Mouse (Mus musculus) urinary bladder, postnatal 36 days (tissue): ENCODE data around the gene Cygb.
A peak's percentile ranks its signal among the peaks of the same experiment; 100 is the strongest.
"Not testable (repeated sequence)": the region's sequence is repeated elsewhere in the genome, so short reads cannot be mapped to it uniquely, and the experiment has no call there.

Experiments used
- DNase-seq, 2 experiments: peaks; one replicate each; pipeline ENCODE4 v3.0.0; 2022; ENCODE audit warnings: low spot score in 2 of 2, mixed read lengths in 1 of 2

Cygb gene

GRCm38 (mm10) chr11:116675429-116675828, 21.3 kb upstream of the Cygb start:
- DNase-seq: not testable (repeated sequence)

GRCm38 (mm10) chr11:116674616-116675379, 20.7 kb upstream of the Cygb start:
- DNase-seq: no peak

DNA sequence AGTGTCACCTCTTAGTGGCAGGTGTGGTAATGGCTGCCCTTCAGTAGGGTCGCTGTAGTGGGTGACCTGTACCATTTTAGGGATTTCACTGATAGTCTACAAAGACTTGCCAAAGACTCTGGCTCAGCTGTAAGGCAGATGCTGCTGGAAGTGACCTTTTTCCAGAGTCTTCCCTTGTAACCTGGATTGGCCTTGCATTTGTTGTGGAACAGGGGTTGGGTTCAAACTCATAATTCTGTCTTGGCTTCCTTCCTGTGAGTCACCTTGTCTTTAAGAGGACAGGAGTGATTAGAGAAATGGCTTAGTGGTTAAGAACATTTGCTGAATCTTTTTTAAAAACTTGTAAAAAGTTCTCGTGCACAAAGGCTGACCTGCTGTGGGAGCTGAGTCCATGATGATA, 19.3 kb upstream of the Cygb start:
- no peak for DNase-seq

DNA sequence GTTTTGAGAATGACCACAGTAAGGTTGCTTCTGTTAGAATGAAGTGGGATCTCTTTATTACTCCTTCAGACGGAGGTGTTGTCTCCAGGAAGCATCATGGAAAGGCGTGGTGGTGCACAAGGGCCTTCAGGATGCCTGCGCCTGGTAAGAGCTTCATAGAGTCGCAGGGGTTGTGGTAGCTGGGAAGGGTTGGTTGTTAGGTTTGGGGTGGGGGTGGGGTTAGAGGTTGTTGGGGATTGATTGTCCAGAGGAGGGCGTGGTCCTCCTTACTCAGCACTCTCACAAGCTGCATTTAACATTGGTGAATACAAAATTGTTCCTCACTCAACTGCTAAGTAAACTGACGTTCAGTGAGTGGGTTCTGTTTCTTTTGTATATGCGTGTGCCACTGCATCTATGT, 18.5 kb upstream of the Cygb start:
- DNase-seq: no peak

GRCm38 (mm10) chr11:116671845-116672434, 17.8 kb upstream of the Cygb start:
- no peak for DNase-seq

GRCm38 (mm10) chr11:116671112-116671844, 17.2 kb upstream of the Cygb start:
- peak; percentile 97 for DNase-seq

- no peak for DNase-seq
Observed at GRCm38 (mm10) chr11:116670386-116670785, 16.3 kb upstream of the Cygb start.

DNA sequence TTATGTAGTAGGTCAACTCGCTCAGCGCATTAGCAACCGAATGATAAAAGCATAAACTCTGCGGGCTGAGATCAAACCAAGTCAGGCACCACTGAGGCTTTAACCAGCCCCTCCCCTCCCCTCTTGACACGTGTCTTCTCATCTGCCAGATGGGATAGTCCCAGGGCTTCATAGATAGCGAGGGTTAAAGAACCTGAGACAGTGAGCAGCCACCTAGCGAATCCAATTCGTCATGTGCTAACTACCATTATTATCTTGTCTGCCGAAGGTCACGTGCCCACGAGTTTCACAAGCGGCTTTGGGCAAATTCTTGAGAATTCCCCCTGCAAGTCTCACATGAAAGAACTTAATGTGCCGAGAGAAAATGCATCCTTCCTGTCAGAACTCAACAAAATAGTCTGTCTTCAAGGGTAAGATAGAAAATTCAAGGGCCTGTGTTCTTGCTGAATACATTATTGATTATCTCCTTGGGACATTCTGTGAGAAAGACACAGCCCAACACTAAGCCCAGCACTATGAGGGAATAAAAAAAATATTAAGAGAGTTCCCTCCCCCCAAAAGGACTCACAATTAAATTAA, 15.8 kb upstream of the Cygb start:
- no peak for DNase-seq

DNA sequence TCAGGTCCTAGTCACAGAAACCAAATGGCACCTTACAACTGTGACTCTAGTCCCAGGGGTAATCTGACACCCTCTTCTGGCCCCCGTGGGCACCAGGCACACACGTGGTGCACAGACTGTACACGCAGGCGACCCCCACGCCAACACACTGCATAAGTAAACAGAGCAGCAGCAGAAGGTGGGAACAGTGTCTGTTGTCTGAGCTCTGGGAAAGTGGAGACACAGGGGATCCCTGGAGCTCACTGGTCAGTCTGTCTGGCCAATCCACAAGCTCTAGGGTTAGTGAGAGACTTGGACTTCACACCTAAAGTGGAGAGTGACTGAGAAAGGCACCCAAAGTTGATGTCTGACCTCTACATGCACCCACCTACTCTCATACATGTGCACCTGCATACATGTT, 15.2 kb upstream of the Cygb start:
- no peak for DNase-seq

DNA sequence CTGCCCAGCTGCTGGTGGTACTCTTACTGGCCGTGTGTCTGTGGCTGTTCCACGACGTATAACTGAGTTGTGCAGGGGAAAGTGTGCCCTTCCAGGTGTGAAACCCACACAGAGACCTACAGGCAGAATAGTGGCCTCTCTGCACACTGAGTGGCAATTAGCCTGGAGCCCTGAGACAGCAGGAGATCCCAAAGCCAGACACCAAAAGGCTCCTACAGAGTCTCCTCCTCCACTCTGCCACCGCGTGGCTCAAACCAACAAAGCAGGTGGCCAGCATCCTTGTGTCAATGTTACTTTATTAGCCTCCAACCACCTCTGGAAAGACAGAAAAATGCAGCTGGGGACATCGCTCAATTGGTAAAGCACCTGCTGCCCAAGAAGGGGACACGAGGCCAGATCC, 14.7 kb upstream of the Cygb start:
- DNase-seq: no peak

GRCm38 (mm10) chr11:116668381-116668825, 14.3 kb upstream of the Cygb start:
- DNase-seq: no peak

DNA sequence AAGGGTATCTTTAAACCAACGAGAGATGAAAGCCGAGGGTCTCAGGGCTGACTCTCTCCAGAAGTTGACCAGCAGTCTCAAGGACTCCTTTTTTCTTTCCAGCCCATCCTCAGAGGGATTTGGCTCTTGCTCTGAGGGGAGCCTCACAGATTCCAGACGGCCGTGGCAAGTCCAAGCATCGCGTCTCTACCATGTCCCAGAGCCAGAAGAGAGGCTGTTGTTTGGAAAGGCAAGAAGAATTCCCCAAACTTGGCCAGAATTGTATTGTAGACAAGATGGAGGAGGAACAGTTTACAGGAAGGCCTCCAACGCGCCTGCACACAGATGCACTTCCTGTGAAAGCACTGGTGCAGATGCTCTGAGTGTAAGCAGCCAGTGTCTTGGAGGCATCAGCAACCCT, 13.8 kb upstream of the Cygb start:
- DNase-seq: no peak

GRCm38 (mm10) chr11:116667012-116667411, 12.9 kb upstream of the Cygb start:
- DNase-seq: not testable (repeated sequence)

DNA sequence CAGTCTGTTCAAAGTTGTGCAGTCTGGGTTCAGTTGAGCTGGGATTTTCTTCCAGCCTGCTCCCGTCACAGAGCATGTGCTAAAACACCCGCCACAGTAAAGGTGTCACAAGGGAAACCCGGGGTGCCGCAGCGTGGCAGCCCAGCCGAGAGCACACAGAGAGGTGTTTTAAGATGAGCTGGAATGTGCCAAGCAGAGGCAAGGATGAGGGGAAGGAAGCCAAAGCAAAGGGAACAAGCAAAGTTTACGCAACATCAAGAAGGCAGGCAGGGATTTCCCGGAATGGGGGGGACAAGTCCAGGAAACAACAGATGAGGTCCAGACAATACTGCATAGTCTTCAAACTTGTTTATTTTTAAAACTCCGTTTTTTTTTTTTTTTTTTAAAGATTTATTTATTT, 12.5 kb upstream of the Cygb start:
- peak in 1 of 2 experiments; percentile 41 for DNase-seq

- no peak for DNase-seq
Observed at GRCm38 (mm10) chr11:116665289-116665688, 11.2 kb upstream of the Cygb start.

DNA sequence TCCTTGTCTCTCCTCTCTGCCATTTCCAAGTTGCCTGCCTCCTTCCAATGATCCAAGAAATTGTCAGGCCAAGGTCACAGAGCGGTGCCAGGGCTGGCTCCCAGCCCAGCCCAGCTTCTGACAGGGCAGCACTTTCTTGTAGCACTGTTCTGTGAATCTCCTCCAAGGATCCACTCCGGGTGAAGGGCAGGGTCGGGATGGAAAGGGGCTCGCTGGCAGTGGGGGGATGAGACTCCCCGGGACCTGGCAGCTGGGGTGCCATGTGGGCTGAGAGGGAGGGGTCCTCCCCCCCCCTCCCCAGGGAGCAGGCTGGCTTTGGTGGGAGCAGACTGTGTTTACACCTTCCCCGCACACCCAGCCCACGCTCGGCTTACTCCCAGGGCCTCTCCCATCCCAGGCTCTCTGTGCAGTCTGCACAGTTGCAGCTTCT, 7.8 kb upstream of the Cygb start:
- DNase-seq: no peak

GRCm38 (mm10) chr11:116661291-116661947, 7.3 kb upstream of the Cygb start:
- DNase-seq: no peak

DNA sequence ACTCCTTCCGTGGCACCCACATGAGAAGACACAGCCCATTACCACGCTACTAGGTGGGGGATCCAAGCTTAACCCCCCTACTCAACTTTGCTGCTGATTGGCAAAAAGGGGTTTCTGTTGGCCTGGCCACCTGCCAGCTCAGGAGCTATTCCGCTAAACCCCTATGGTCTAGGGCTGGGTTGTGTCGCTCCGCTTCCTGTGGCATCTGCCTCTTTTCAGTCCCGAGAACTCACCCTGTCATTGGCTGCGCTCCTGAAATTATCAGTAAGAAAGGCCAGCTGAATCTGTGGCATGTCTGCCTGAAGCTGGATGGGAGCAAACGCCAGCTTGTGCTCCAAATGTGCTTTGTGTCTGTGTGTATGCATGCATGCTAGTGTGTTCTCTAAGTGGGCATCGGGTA, 6.1 kb upstream of the Cygb start:
- DNase-seq: no peak

GRCm38 (mm10) chr11:116659027-116659621, 5.0 kb upstream of the Cygb start:
- no peak for DNase-seq

- no peak for DNase-seq
Observed at GRCm38 (mm10) chr11:116658238-116658637, 4.1 kb upstream of the Cygb start.
